Mouse (Mus musculus) stomach, postnatal 0 days (tissue): Measurements from ENCODE around the gene Igsf21. TPM values are rescaled to one million over a fixed set of nuclear protein-coding genes. Genes with fewer than 3 reads are reported as not detected.
A peak's percentile ranks its signal among the peaks of the same experiment; 100 is the strongest.

Experiments
- ATAC-seq: fragments of 200-750 bp; cut with Nextera tagmentation; 2 replicates; pipeline ENCODE4 v1.8.0; 2017; ENCODE audit not compliant: low FRiP score, low TSS enrichment
- DNase-seq: peaks from one replicate; pipeline ENCODE4 v3.0.0-alpha.2; 2016; ENCODE audit warnings: low spot score
- H3K27ac ChIP-seq: fragments of 300-500 bp; sonication (generic); replicated peaks from 2 replicates; pipeline ENCODE4 v1.5.1; 2014; ENCODE audit warnings: mild to moderate bottlenecking, control low read depth
- H3K27me3 ChIP-seq: fragments of 300-500 bp; sonication (generic); 2 replicates; pipeline ENCODE4 v1.6.1; 2014; ENCODE audit warnings: low read length; ENCODE audit not compliant: control insufficient read depth, insufficient read depth
- H3K36me3 ChIP-seq: fragments of 300-500 bp; sonication (generic); 2 replicates; pipeline ENCODE4 v1.6.1; 2014; ENCODE audit warnings: low read length, mixed read lengths; ENCODE audit not compliant: control insufficient read depth, insufficient read depth
- H3K4me1 ChIP-seq: fragments of 300-500 bp; sonication (generic); replicated peaks from 2 replicates; pipeline ENCODE4 v1.6.1; 2014; ENCODE audit warnings: antibody characterized with exemption; ENCODE audit not compliant: control insufficient read depth, insufficient read depth
- H3K4me2 ChIP-seq: fragments of 300-500 bp; sonication (generic); replicated peaks from 2 replicates; pipeline ENCODE4 v1.6.1; 2014; ENCODE audit warnings: low read depth, mild to moderate bottlenecking, control low read depth, moderate library complexity
- H3K4me3 ChIP-seq: fragments of 300-500 bp; sonication (generic); 2 replicates; pipeline ENCODE4 v1.5.1; 2014; ENCODE audit warnings: low read depth, low read length, control low read depth
- H3K9ac ChIP-seq: fragments of 300-500 bp; sonication (generic); 2 replicates; pipeline ENCODE4 v1.6.1; 2014; ENCODE audit warnings: mild to moderate bottlenecking, low read length, control low read depth, mixed read lengths
- H3K9me3 ChIP-seq: fragments of 300-500 bp; sonication (generic); 2 replicates; pipeline ENCODE4 v1.6.1; 2016; ENCODE audit warnings: low read length; ENCODE audit not compliant: control insufficient read depth
- CTCF ChIP-seq: IDR thresholded peaks from 2 replicates; pipeline ENCODE4 v1.5.1; 2016; ENCODE audit warnings: antibody characterized with exemption, low read depth, mild to moderate bottlenecking, moderate library complexity
- EP300 ChIP-seq: optimal IDR thresholded peaks from 2 replicates; pipeline ENCODE3; 2016; ENCODE audit warnings: antibody characterized with exemption
- WGBS: fragments of 180-500 bp; shearing (Covaris S2); extraction: QIAGEN DNeasy Blood & Tissue Kit; methylation state at CpG from one replicate; pipeline ENCODE4 v1.1.7; 2014; 5-methylcytosine and 5-hydroxymethylcytosine counted together
- polyA plus RNA-seq: library from polyadenylated mRNA; unstranded; fragments of >200 nt; fragmentation: Nextera tagmentation; extraction: Ambion mirVana; gene quantifications from 2 replicates; pipeline ENCODE4 v1.2.1, GENCODE M21; 2015

Igsf21 gene
- polyA plus RNA-seq, 1 experiment from 2014 or later, result 1.2 TPM

GRCm38 (mm10) chr4:140068468-140068867 lies 178.1 kb downstream of the Igsf21 start:
- Histone ChIP-seq H3K4me1 (no peaks in the 10 kb centered on the region), H3K27ac (no peak overlapping the region), H3K9me3 (no peaks in the 10 kb centered on the region), H3K4me3 (no peak overlapping the region), H3K36me3 (no peaks in the 10 kb centered on the region), H3K27me3 (no peaks in the 10 kb centered on the region), H3K4me2 (no peak overlapping the region), H3K9ac (no peak overlapping the region)
- 79% methylated on average over 6 of the region's 6 CpGs for WGBS
- DNase-seq (no peak), ATAC-seq (no peak)
- TF ChIP-seq CTCF (peak; percentile 34), EP300 (no peak)

GRCm38 (mm10) chr4:140066011-140066410 lies 180.6 kb downstream of the Igsf21 start:
- no peaks in the 10 kb centered on the region for H3K36me3 ChIP-seq
- no peak overlapping the region for H3K4me2 ChIP-seq
- no peak overlapping the region for H3K27ac ChIP-seq
- H3K9ac ChIP-seq, result no peak overlapping the region
- no peaks in the 10 kb centered on the region for H3K27me3 ChIP-seq
- no peak overlapping the region for H3K4me3 ChIP-seq
- DNase-seq (no peak), ATAC-seq (no peak)
- no peaks in the 10 kb centered on the region for H3K4me1 ChIP-seq
- TF ChIP-seq EP300 (no peak), CTCF (no peak)
- H3K9me3 ChIP-seq, result no peaks in the 10 kb centered on the region
- WGBS, result 82% methylated on average over 12 of the region's 12 CpGs

- no peaks in the 10 kb centered on the region for H3K9me3 ChIP-seq
- H3K27ac ChIP-seq, result no peak overlapping the region
- no peaks in the 10 kb centered on the region for H3K36me3 ChIP-seq
- TF ChIP-seq CTCF (no peak), EP300 (no peak)
- no peak for DNase-seq
- H3K4me2 ChIP-seq, result no peak overlapping the region
- no peaks in the 10 kb centered on the region for H3K27me3 ChIP-seq
- no peak; the same call in 1 of the 2 replicates for ATAC-seq
- 85% methylated on average over 13 of the region's 13 CpGs for WGBS
- no peak overlapping the region for H3K4me3 ChIP-seq
- no peak overlapping the region for H3K9ac ChIP-seq
- no peaks in the 10 kb centered on the region for H3K4me1 ChIP-seq
These were observed 183.4 kb downstream of the Igsf21 start for GRCm38 (mm10) chr4:140063153-140063671.

DNA sequence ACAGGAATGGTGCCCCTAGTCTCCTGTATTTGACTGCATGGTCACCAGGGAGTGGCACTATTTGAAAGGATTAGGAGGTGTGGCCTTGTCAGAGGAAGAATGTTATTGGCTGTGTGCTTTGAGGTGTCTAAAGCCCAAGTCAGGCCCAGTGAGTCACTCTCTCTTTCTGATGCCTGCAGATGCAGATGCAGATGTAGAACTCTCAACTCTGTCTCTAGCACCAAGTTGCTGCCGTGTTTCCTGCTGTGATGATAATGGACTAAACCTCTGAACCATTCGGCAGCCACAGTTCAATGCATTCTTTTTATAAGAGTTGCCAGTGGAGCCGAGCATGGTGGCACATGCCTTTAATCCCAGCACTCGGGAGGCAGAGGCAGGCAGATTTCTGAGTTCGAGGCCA lies 186.3 kb downstream of the Igsf21 start:
- DNase-seq (no peak), ATAC-seq (no peak)
- Histone ChIP-seq H3K36me3 (no peaks in the 10 kb centered on the region), H3K4me1 (no peaks in the 10 kb centered on the region), H3K4me2 (no peak overlapping the region), H3K9me3 (no peaks in the 10 kb centered on the region), H3K27me3 (no peaks in the 10 kb centered on the region), H3K27ac (no peak overlapping the region), H3K9ac (no peak overlapping the region), H3K4me3 (no peak overlapping the region)
- TF ChIP-seq EP300, result no peak
- no peak for TF ChIP-seq CTCF
- 90% methylated on average over 5 of the region's 5 CpGs for WGBS

- Histone ChIP-seq H3K4me1 (no peaks in the 10 kb centered on the region), H3K36me3 (no peaks in the 10 kb centered on the region), H3K4me2 (no peak overlapping the region), H3K27me3 (no peaks in the 10 kb centered on the region), H3K9me3 (no peaks in the 10 kb centered on the region), H3K4me3 (no peak overlapping the region), H3K27ac (no peak overlapping the region), H3K9ac (no peak overlapping the region)
- no peak for TF ChIP-seq EP300
- no peak for TF ChIP-seq CTCF
- no peak for ATAC-seq
- no peak for DNase-seq
- 66% methylated on average over 7 of the region's 7 CpGs for WGBS
These were observed 193.5 kb downstream of the Igsf21 start for GRCm38 (mm10) chr4:140053042-140053441.

DNA sequence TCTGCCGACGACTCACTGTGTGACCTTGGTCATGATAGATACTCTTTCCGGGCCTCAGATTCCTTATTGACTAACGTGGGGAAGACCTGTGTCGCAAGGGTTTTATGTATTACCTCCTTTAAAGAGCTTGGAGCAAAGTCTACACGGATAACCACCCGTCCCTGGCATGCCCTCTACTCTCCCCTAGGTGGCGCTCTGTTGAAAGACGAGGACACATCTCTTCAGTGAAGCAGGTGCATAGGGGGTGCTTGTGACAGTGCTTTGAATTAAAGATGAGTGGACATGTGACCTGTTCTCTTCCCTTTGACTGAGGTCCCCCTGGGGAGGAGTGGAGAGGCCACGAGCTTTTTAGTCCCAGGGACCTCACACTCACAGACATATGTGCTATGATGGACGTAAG lies 194.0 kb downstream of the Igsf21 start:
- ATAC-seq, result no peak
- TF ChIP-seq EP300, result no peak
- peak; percentile 55 for TF ChIP-seq CTCF
- 55% methylated on average over 11 of the region's 11 CpGs for WGBS

More for the DNA sequence above, 194.0 kb downstream of the Igsf21 start:
- Histone ChIP-seq H3K27ac (no peak overlapping the region), H3K9ac (no peak overlapping the region), H3K36me3 (no peaks in the 10 kb centered on the region), H3K27me3 (no peaks in the 10 kb centered on the region), H3K9me3 (no peaks in the 10 kb centered on the region), H3K4me2 (no peak overlapping the region), H3K4me3 (no peak overlapping the region), H3K4me1 (no peaks in the 10 kb centered on the region)
- no peak for DNase-seq
